Mouse (Mus musculus) limb, embryonic 10.5 days (tissue): ENCODE measurements around the gene Rbfox3. TPM values are rescaled to one million over a fixed set of nuclear protein-coding genes. Genes with fewer than 3 reads are reported as not detected.
A peak's percentile ranks its signal among the peaks of the same experiment; 100 is the strongest.

Source experiments
- DNase-seq: peaks from one replicate; pipeline ENCODE4 v3.0.0-alpha.2; 2017; ENCODE audit warnings: low spot score
- H3K27ac ChIP-seq: fragments of 300-500 bp; sonication (generic); 2 replicates; pipeline ENCODE4 v1.5.1; 2016; ENCODE audit warnings: mild to moderate bottlenecking
- H3K27me3 ChIP-seq: fragments of 300-500 bp; sonication (generic); 2 replicates; pipeline ENCODE4 v1.6.1; 2016; ENCODE audit warnings: low read depth, mild to moderate bottlenecking; ENCODE audit not compliant: poor library complexity, severe bottlenecking
- H3K36me3 ChIP-seq: fragments of 300-500 bp; sonication (generic); 2 replicates; pipeline ENCODE4 v1.6.1; 2016; ENCODE audit warnings: mild to moderate bottlenecking, moderate library complexity
- H3K4me1 ChIP-seq: fragments of 300-500 bp; sonication (generic); 2 replicates; pipeline ENCODE4 v1.6.1; 2016
- H3K4me3 ChIP-seq: fragments of 300-500 bp; sonication (generic); 2 replicates; pipeline ENCODE4 v1.5.1; 2016; ENCODE audit warnings: mild to moderate bottlenecking, moderate library complexity
- H3K9me3 ChIP-seq: fragments of 300-500 bp; sonication (generic); replicated peaks from 2 replicates; pipeline ENCODE4 v1.6.1; 2016; ENCODE audit warnings: mild to moderate bottlenecking
- WGBS: fragments of 180-500 bp; shearing (Covaris S2); methylation state at CpG from one replicate; pipeline ENCODE4 v1.1.7; 2016; 5-methylcytosine and 5-hydroxymethylcytosine counted together
- polyA plus RNA-seq: library from polyadenylated mRNA; unstranded; fragments of >200 nt; fragmentation: Nextera tagmentation; extraction: Ambion mirVana; gene quantifications from 2 replicates; pipeline ENCODE4 v1.2.1, GENCODE M21; 2016

Gene Rbfox3
- polyA plus RNA-seq, 1 experiment from 2014 or later, result 1.7 TPM

- H3K4me1 ChIP-seq, result peaks cover 3% of the 10 kb centered on the region; the same call in 1 of the 2 replicates
- no peaks in the 10 kb centered on the region for H3K36me3 ChIP-seq
- no peak for DNase-seq
- 73% methylated on average over 25 of the region's 25 CpGs for WGBS
- H3K4me3 ChIP-seq, result no peak overlapping the region
- no peak overlapping the region for H3K27ac ChIP-seq
- H3K27me3 ChIP-seq, result no peaks in the 10 kb centered on the region
- no peaks in the 10 kb centered on the region for H3K9me3 ChIP-seq
These were observed 85.9 kb downstream of the Rbfox3 start for GRCm38 (mm10) chr11:118825280-118826094.

- WGBS, result 58% methylated on average over 2 of the region's 2 CpGs
- H3K4me3 ChIP-seq, result no peak overlapping the region
- peaks cover 3% of the 10 kb centered on the region; the same call in 1 of the 2 replicates for H3K4me1 ChIP-seq
- DNase-seq, result no peak
- no peaks in the 10 kb centered on the region for H3K27me3 ChIP-seq
- H3K36me3 ChIP-seq, result no peaks in the 10 kb centered on the region
- H3K27ac ChIP-seq, result no peak overlapping the region
- no peaks in the 10 kb centered on the region for H3K9me3 ChIP-seq
These were observed 90.0 kb downstream of the Rbfox3 start for GRCm38 (mm10) chr11:118821353-118821752.

- Histone ChIP-seq H3K9me3 (no peaks in the 10 kb centered on the region), H3K4me1 (peaks cover 19% of the 10 kb centered on the region), H3K4me3 (no peak overlapping the region), H3K27me3 (no peaks in the 10 kb centered on the region), H3K27ac (no peak overlapping the region), H3K36me3 (no peaks in the 10 kb centered on the region)
- WGBS, result 98% methylated on average over 8 of the region's 8 CpGs
- DNase-seq, result no peak
These were observed 92.9 kb downstream of the Rbfox3 start for GRCm38 (mm10) chr11:118818528-118818927.

GRCm38 (mm10) chr11:118815118-118815517, 96.3 kb downstream of the Rbfox3 start:
- Histone ChIP-seq H3K4me1 (peaks cover 27% of the 10 kb centered on the region), H3K27ac (no peak overlapping the region)
- WGBS, result 86% methylated on average over 5 of the region's 5 CpGs

GRCm38 (mm10) chr11:118813942-118814341, 97.5 kb downstream of the Rbfox3 start:
- WGBS, result 54% methylated on average over 11 of the region's 11 CpGs
- Histone ChIP-seq H3K36me3 (no peaks in the 10 kb centered on the region), H3K9me3 (no peaks in the 10 kb centered on the region), H3K4me1 (peaks cover 36% of the 10 kb centered on the region), H3K27me3 (peaks cover 3% of the 10 kb centered on the region; the same call in 1 of the 2 replicates), H3K4me3 (no peak overlapping the region), H3K27ac (no peak overlapping the region)
- no peak for DNase-seq

More at GRCm38 (mm10) chr11:118815118-118815517, 96.3 kb downstream of the Rbfox3 start:
- Histone ChIP-seq H3K27me3 (peaks cover under 1% of the 10 kb centered on the region; the same call in 1 of the 2 replicates), H3K9me3 (no peaks in the 10 kb centered on the region), H3K36me3 (no peaks in the 10 kb centered on the region), H3K4me3 (no peak overlapping the region)
- DNase-seq, result no peak

GRCm38 (mm10) chr11:118811404-118811803, 100.0 kb downstream of the Rbfox3 start:
- WGBS, result 94% methylated on average over 7 of the region's 7 CpGs
- no peak for DNase-seq
- peaks cover 59% of the 10 kb centered on the region for H3K4me1 ChIP-seq
- H3K27me3 ChIP-seq, result peaks cover 6% of the 10 kb centered on the region; the same call in 1 of the 2 replicates
- H3K4me3 ChIP-seq, result no peak overlapping the region
- no peaks in the 10 kb centered on the region for H3K9me3 ChIP-seq
- H3K27ac ChIP-seq, result no peak overlapping the region
- no peaks in the 10 kb centered on the region for H3K36me3 ChIP-seq

- Histone ChIP-seq H3K27ac (no peak overlapping the region), H3K4me1 (peaks cover 65% of the 10 kb centered on the region), H3K27me3 (peaks cover 10% of the 10 kb centered on the region; the same call in 1 of the 2 replicates), H3K36me3 (no peaks in the 10 kb centered on the region), H3K4me3 (no peak overlapping the region), H3K9me3 (no peaks in the 10 kb centered on the region)
- peak; percentile 51 for DNase-seq
- WGBS, result 44% methylated on average over 15 of the region's 15 CpGs
These were observed 103.9 kb downstream of the Rbfox3 start for GRCm38 (mm10) chr11:118807511-118807910.

- DNase-seq, result no peak
These were observed 116.4 kb downstream of the Rbfox3 start for GRCm38 (mm10) chr11:118794856-118795602.

GRCm38 (mm10) chr11:118793639-118794021, 117.8 kb downstream of the Rbfox3 start:
- Histone ChIP-seq H3K36me3 (no peaks in the 10 kb centered on the region), H3K27ac (no peak overlapping the region), H3K27me3 (no peaks in the 10 kb centered on the region), H3K9me3 (no peaks in the 10 kb centered on the region), H3K4me1 (peaks cover 41% of the 10 kb centered on the region), H3K4me3 (no peak overlapping the region)
- WGBS, result 70% methylated on average over 16 of the region's 16 CpGs
- no peak for DNase-seq

More at GRCm38 (mm10) chr11:118794856-118795602, 116.4 kb downstream of the Rbfox3 start:
- WGBS, result 76% methylated on average over 8 of the region's 8 CpGs
- H3K36me3 ChIP-seq, result no peaks in the 10 kb centered on the region
- H3K9me3 ChIP-seq, result no peaks in the 10 kb centered on the region
- H3K27me3 ChIP-seq, result no peaks in the 10 kb centered on the region
- no peak overlapping the region for H3K4me3 ChIP-seq
- peaks cover 41% of the 10 kb centered on the region for H3K4me1 ChIP-seq
- H3K27ac ChIP-seq, result no peak overlapping the region

GRCm38 (mm10) chr11:118792916-118793638, 118.3 kb downstream of the Rbfox3 start:
- Histone ChIP-seq H3K27ac (peak overlapping the region; percentile 12; the same call in 1 of the 2 replicates), H3K36me3 (no peaks in the 10 kb centered on the region), H3K4me1 (peaks cover 41% of the 10 kb centered on the region), H3K4me3 (no peak overlapping the region), H3K9me3 (no peaks in the 10 kb centered on the region), H3K27me3 (no peaks in the 10 kb centered on the region)
- no peak for DNase-seq
- WGBS, result 83% methylated on average over 10 of the region's 10 CpGs

- DNase-seq, result no peak
- Histone ChIP-seq H3K27me3 (no peaks in the 10 kb centered on the region), H3K27ac (no peak overlapping the region), H3K9me3 (no peaks in the 10 kb centered on the region), H3K4me3 (no peak overlapping the region), H3K4me1 (peaks cover 41% of the 10 kb centered on the region), H3K36me3 (no peaks in the 10 kb centered on the region)
- WGBS, result 79% methylated on average over 9 of the region's 9 CpGs
These were observed 119.1 kb downstream of the Rbfox3 start for GRCm38 (mm10) chr11:118792163-118792915.

- Histone ChIP-seq H3K9me3 (no peaks in the 10 kb centered on the region), H3K27me3 (no peaks in the 10 kb centered on the region), H3K4me3 (no peak overlapping the region), H3K4me1 (peaks cover 41% of the 10 kb centered on the region), H3K36me3 (no peaks in the 10 kb centered on the region), H3K27ac (no peak overlapping the region)
- no peak for DNase-seq
- 78% methylated on average over 6 of the region's 6 CpGs for WGBS
These were observed 120.0 kb downstream of the Rbfox3 start for GRCm38 (mm10) chr11:118791391-118791790.
